8 mouse cellular contexts compared by ENCODE assay signal in the genomic region with DNA sequence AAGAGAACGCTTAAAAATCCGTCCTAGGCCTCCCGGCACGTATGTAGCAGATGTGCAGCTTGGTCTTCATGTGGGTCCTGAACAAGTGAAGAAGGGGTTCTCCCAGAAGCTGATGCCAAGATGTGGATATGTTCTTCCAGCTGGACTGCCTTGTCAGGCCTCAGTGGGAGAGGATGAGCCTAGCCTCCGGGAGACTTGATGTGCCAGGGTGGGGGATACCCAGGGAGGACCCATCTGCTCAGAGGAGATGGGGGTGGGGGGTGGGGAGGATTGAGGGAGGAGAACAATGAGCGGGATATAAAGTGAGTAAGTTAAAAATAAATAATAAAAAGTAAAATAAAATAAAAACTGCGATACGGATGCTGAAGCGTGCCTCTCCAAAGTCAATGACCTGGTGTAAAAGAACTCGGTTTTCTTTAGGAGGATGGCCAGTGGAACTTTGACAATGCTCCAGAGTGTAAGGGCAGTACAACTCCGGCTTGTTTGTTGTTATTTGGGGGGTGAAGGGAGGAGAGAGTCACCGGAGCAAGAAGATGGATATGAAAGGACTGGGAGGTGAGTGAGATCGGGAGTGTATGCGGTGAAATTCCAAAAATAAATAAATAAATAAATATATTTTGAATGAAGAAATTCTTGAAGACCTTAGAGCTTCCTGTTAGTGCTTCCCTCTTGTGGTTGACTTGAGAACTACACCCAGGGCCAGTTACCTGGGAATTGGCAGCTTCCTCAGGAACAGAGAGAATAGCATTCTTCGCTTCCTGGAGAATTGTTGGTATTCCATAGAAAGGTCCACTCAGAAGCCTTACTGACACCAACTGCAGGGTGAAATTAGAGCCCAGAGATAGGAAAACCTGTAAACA.
DNase-seq lines count a peak whose midpoint lies in the region; ATAC-seq and TF ChIP-seq lines count a peak whose summit lies in the region.

No protein-coding gene starts in this region.

- TF ChIP-seq EP300 in CH12.LX (IDR thresholded peaks at IDR 0.05; ENCODE audit: low read length): no peak

- intact Hi-C loops in heart, postnatal 25 days (cut with DNase I): loop anchor here (1.0 kb wide), 1 partner anchor 565 kb away; no protein-coding TSS in a partner anchor

- peak; percentile 18 for TF ChIP-seq RAD21 in CH12.LX (IDR thresholded peaks at IDR 0.05; ENCODE audit: low read depth, low read length)

- H3K4me2 ChIP-seq in CH12.LX (ENCODE audit: insufficient read depth, low read depth, poor library complexity, severe bottlenecking): peak overlapping the region; percentile 82
- no peak overlapping the region for H3K4me2 ChIP-seq in stomach, embryonic 15.5 days

- TF ChIP-seq CTCF in CH12.LX (conservative IDR thresholded peaks at IDR 0.05 in 1 of 2, IDR thresholded peaks at IDR 0.05 in 1 of 2; ENCODE audit: low read depth in 2 of 2, low read length in 2 of 2): peak; percentile 68 to 93

- in situ Hi-C loops in CH12.LX (cut with MboI; ENCODE audit: low pct_ligation_motif_present, low pct_unique_long_range_greater_than_20kb, low sequenced_read_pairs): loop anchor here (25.0 kb wide), 1 partner anchor 210 kb away; the partner anchor contains the start of gene Adgrv1

- peak overlapping the region; percentile 53; the same call in 1 of the 2 replicates for H3K9ac ChIP-seq in CH12.LX (ENCODE audit: insufficient read depth, low read depth)
- no peak overlapping the region for H3K9ac ChIP-seq in stomach, embryonic 15.5 days

- no peak overlapping the region for H3K4me3 ChIP-seq in CH12.LX (replicated peaks in 1 of 3; ENCODE audit: low read depth in 2 of 3, low read length in 2 of 3, poor library complexity in 1 of 3)
- H3K4me3 ChIP-seq in stomach, embryonic 15.5 days (replicated peaks): no peak overlapping the region

- no peaks in the 10 kb centered on the region for H3K36me3 ChIP-seq in CH12.LX (replicated peaks in 1 of 2; ENCODE audit: control insufficient read depth in 1 of 2, insufficient read depth in 1 of 2, low read length in 1 of 2)
- no peaks in the 10 kb centered on the region for H3K36me3 ChIP-seq in stomach, embryonic 15.5 days

- H3K79me2 ChIP-seq in CH12.LX (replicated peaks; ENCODE audit: control insufficient read depth, extremely low read depth, insufficient read depth, poor library complexity, severe bottlenecking): no peaks in the 10 kb centered on the region

- 72% methylated on average over 15 of the region's 15 CpGs for WGBS in stomach, embryonic 15.5 days

- dilution Hi-C loops in CH12.LX (cut with MboI; ENCODE audit: extremely low pct_ligation_motif_present, extremely low pct_unique_long_range_greater_than_20kb, low sequenced_read_pairs): no loop called here

- ATAC-seq in frontal cortex, adult (ENCODE audit: low TSS enrichment): peak; percentile 47; the same call in 1 of the 2 replicates
- peak; percentile 76 for ATAC-seq in megakaryocyte progenitor cell, adult 5-6 weeks (replicated peaks; ENCODE audit: poor library complexity)
- ATAC-seq in stomach, embryonic 15.5 days (ENCODE audit: insufficient read depth, low FRiP score, low read depth): peak; percentile 22; the same call in 1 of the 2 replicates

- H3K27ac ChIP-seq in CH12.LX (ENCODE audit: insufficient read depth, low read depth): no peak overlapping the region
- H3K27ac ChIP-seq in stomach, embryonic 15.5 days: no peak overlapping the region

- H3K4me1 ChIP-seq in CH12.LX (ENCODE audit: control insufficient read depth in 1 of 2, insufficient read depth in 2 of 2): peaks cover 0 to 11% of the 10 kb centered on the region in 2 experiments; a peak in 2 of 4 replicates
- H3K4me1 ChIP-seq in stomach, embryonic 15.5 days: no peaks in the 10 kb centered on the region

- peak; percentile 17 for DNase-seq in heart, adult 8-10 months (ENCODE audit: low spot score)
- no peak for DNase-seq in heart, postnatal 25 days (ENCODE audit: low spot score)
- peak; percentile 43 for DNase-seq in CH12.LX (ENCODE audit: extremely low read depth)
- peak; percentile 14 for DNase-seq in cerebellum, adult 11-12 months
- peak; percentile 64 to 65 for DNase-seq in kidney, postnatal 4 days

- TF ChIP-seq POLR2A in CH12.LX (IDR thresholded peaks at IDR 0.05; ENCODE audit: low read depth, low read length): no peak

- H3K9me3 ChIP-seq in CH12.LX (replicated peaks; ENCODE audit: low read length): peaks cover 2% of the 10 kb centered on the region
- no peaks in the 10 kb centered on the region for H3K9me3 ChIP-seq in stomach, embryonic 15.5 days

- no peaks in the 10 kb centered on the region for H3K27me3 ChIP-seq in CH12.LX (replicated peaks)
- H3K27me3 ChIP-seq in stomach, embryonic 15.5 days (replicated peaks): no peaks in the 10 kb centered on the region

TF ChIP-seq in CH12.LX, 34 proteins besides CTCF, POLR2A, EP300 and RAD21:
- TF ChIP-seq UBTF (IDR thresholded peaks at IDR 0.05; ENCODE audit: low read depth, low read length) (no peak), SMC3 (IDR thresholded peaks at IDR 0.05; ENCODE audit: low read depth, low read length) (peak; percentile 46)

Comparison
In these comparisons a context has a peak if more than half of its experiments do, and no peak if none do; other contexts are left out.
1. ATAC-seq: peak in every context shown above with its lines; median percentile 76 in megakaryocyte progenitor cell, adult 5-6 weeks; 47 in frontal cortex, adult; 22 in stomach, embryonic 15.5 days.